Mouse (Mus musculus) lung, adult 2 months (tissue): ENCODE results near the gene Plcb2.

Experiments
- CTCF ChIP-seq: fragments of 200-500 bp; IDR thresholded peaks from 2 replicates; pipeline ENCODE4 v1.5.1; 2011; ENCODE audit warnings: mild to moderate bottlenecking, low read length, control low read depth; ENCODE audit not compliant: insufficient read depth
- POLR2A ChIP-seq: fragments of 200-500 bp; IDR thresholded peaks from 2 replicates; pipeline ENCODE4 v1.6.1; 2011; ENCODE audit warnings: low read depth, mild to moderate bottlenecking, control low read depth, low read length, borderline replicate concordance; ENCODE audit errors: extremely low read depth

- no peak for TF ChIP-seq CTCF
- no peak for TF ChIP-seq POLR2A
Measured at GRCm38 (mm10) chr2:118713631-118714030, 14.6 kb downstream of the Plcb2 start.
